Mouse (Mus musculus) CH12.LX (cell line): ENCODE data around the gene Fyb2. TPM values are rescaled to one million over a fixed set of nuclear protein-coding genes. Genes with fewer than 3 reads are reported as not detected.

Experiments used
- DNase-seq: peaks from one replicate; pipeline ENCODE4 v3.0.0-alpha.2; 2013; ENCODE audit errors: extremely low read depth
- H3K27ac ChIP-seq: 2 replicates; pipeline ENCODE4 v1.5.1; 2012; ENCODE audit warnings: low read depth, mild to moderate bottlenecking, control low read depth, moderate library complexity; ENCODE audit not compliant: insufficient read depth
- H3K27me3 ChIP-seq: replicated peaks from 2 replicates; pipeline ENCODE3; 2012; ENCODE audit warnings: inconsistent platforms
- H3K36me3 ChIP-seq, 2 experiments: replicated peaks in 1 of 2; 2 replicates each; pipeline versions ENCODE3 to v1.6.1; 2012; ENCODE audit warnings: inconsistent platforms in 1 of 2, low read length in 1 of 2, mild to moderate bottlenecking in 1 of 2, mixed read lengths in 1 of 2, moderate library complexity in 1 of 2; ENCODE audit not compliant: control insufficient read depth in 1 of 2, insufficient read depth in 1 of 2
- H3K4me1 ChIP-seq, 2 experiments: 2 replicates each; pipeline ENCODE4 v1.6.1; 2012; ENCODE audit warnings: inconsistent platforms in 1 of 2, moderate library complexity in 1 of 2; ENCODE audit not compliant: insufficient read depth in 2 of 2, control insufficient read depth in 1 of 2
- H3K4me2 ChIP-seq: 2 replicates; pipeline ENCODE4 v1.6.1; 2012; ENCODE audit warnings: low read depth, mild to moderate bottlenecking, control low read depth; ENCODE audit not compliant: poor library complexity, insufficient read depth, severe bottlenecking
- H3K4me3 ChIP-seq, 3 experiments: fragments of 150-350 bp in 1 of 3; sonication (generic) in 1 of 3; replicated peaks in 1 of 3; 2 replicates each; pipeline versions ENCODE3 to v1.5.1; 2011 to 2012; ENCODE audit warnings: low read depth in 2 of 3, low read length in 2 of 3, mild to moderate bottlenecking in 2 of 3, moderate library complexity in 2 of 3, control low read depth in 1 of 3, improper control_type of control experiment in 1 of 3, inconsistent platforms in 1 of 3, mixed read lengths in 1 of 3; ENCODE audit not compliant: poor library complexity in 1 of 3
- H3K79me2 ChIP-seq: replicated peaks from 2 replicates; pipeline ENCODE4 v1.6.1; 2012; ENCODE audit warnings: mild to moderate bottlenecking, moderate library complexity; ENCODE audit not compliant: control insufficient read depth, poor library complexity, insufficient read depth, severe bottlenecking; ENCODE audit errors: extremely low read depth
- H3K9ac ChIP-seq: 2 replicates; pipeline ENCODE4 v1.6.1; 2012; ENCODE audit warnings: low read depth, mild to moderate bottlenecking, control low read depth, moderate library complexity; ENCODE audit not compliant: insufficient read depth
- H3K9me3 ChIP-seq: replicated peaks from 2 replicates; pipeline ENCODE3; 2012; ENCODE audit warnings: low read length, inconsistent platforms, mixed read lengths
- CHD1 ChIP-seq: IDR thresholded peaks from 2 replicates; pipeline ENCODE4 v1.6.1; 2012; ENCODE audit warnings: low read depth, low read length, improper control_type of control experiment, inconsistent platforms
- CTCF ChIP-seq, 2 experiments: IDR thresholded peaks in 1 of 2; conservative IDR thresholded peaks in 1 of 2; 2 replicates each; pipeline ENCODE4 v1.5.1; 2011 to 2012; ENCODE audit warnings: low read depth in 2 of 2, low read length in 2 of 2, improper control_type of control experiment in 1 of 2, inconsistent platforms in 1 of 2, mild to moderate bottlenecking in 1 of 2, moderate library complexity in 1 of 2
- ELF1 ChIP-seq: IDR thresholded peaks from 2 replicates; pipeline ENCODE4 v1.6.1; 2014; ENCODE audit warnings: low read depth, mild to moderate bottlenecking, inconsistent platforms, low read length, improper control_type of control experiment
- ETS1 ChIP-seq: conservative IDR thresholded peaks from 2 replicates; pipeline ENCODE4 v1.6.1; 2012; ENCODE audit warnings: low read depth, mild to moderate bottlenecking, inconsistent platforms, low read length, improper control_type of control experiment, moderate library complexity
- GABPA ChIP-seq: IDR thresholded peaks from 2 replicates; pipeline ENCODE4 v1.6.1; 2012; ENCODE audit warnings: low read depth, low read length, improper control_type of control experiment, inconsistent platforms; ENCODE audit not compliant: insufficient replicate concordance
- KAT2A ChIP-seq: IDR thresholded peaks from 2 replicates; pipeline ENCODE4 v1.6.1; 2012; ENCODE audit warnings: low read length, improper control_type of control experiment, inconsistent platforms; ENCODE audit not compliant: insufficient replicate concordance
- MAX ChIP-seq: IDR thresholded peaks from 2 replicates; pipeline ENCODE4 v1.6.1; 2011; ENCODE audit warnings: low read length, improper control_type of control experiment
- RAD21 ChIP-seq: IDR thresholded peaks from 2 replicates; pipeline ENCODE4 v1.6.1; 2011; ENCODE audit warnings: low read depth, mild to moderate bottlenecking, low read length, improper control_type of control experiment, moderate library complexity
- RCOR1 ChIP-seq: conservative IDR thresholded peaks from 2 replicates; pipeline ENCODE4 v1.6.1; 2012; ENCODE audit warnings: low read depth, mild to moderate bottlenecking, inconsistent platforms, low read length, improper control_type of control experiment
- SMC3 ChIP-seq: IDR thresholded peaks from 2 replicates; pipeline ENCODE4 v1.6.1; 2011; ENCODE audit warnings: low read depth, low read length, improper control_type of control experiment
- TBP ChIP-seq: conservative IDR thresholded peaks from 2 replicates; pipeline ENCODE4 v1.6.1; 2011; ENCODE audit warnings: low read depth, low read length, improper control_type of control experiment
- USF2 ChIP-seq: conservative IDR thresholded peaks from 2 replicates; pipeline ENCODE4 v1.6.1; 2011; ENCODE audit warnings: low read depth, low read length, improper control_type of control experiment
- ZMIZ1 ChIP-seq: IDR thresholded peaks from 2 replicates; pipeline ENCODE4 v1.6.1; 2012; ENCODE audit warnings: low read depth, mild to moderate bottlenecking, inconsistent platforms, low read length, improper control_type of control experiment
- ZNF384 ChIP-seq: IDR thresholded peaks from 2 replicates; pipeline ENCODE4 v1.6.1; 2012; ENCODE audit warnings: low read depth, low read length, improper control_type of control experiment, inconsistent platforms
- dilution Hi-C: fragments of 300-500 bp; cut with MboI; formaldehyde crosslinking; loops from 2 replicates; pipeline ENCODE4 v1.14.3; 2020; ENCODE audit warnings: low sequenced_read_pairs; ENCODE audit not compliant: extremely low pct_unique_long_range_greater_than_20kb, extremely low pct_ligation_motif_present
- in situ Hi-C: fragments of 300-500 bp; cut with MboI; formaldehyde crosslinking; loops from 3 replicates; pipeline ENCODE4 v1.14.3; 2019; ENCODE audit warnings: low sequenced_read_pairs, low pct_ligation_motif_present, low pct_unique_long_range_greater_than_20kb, mixed read lengths
- polyA plus RNA-seq: library from polyadenylated mRNA; unstranded; fragments of >175 nt; gene quantifications from 2 replicates; pipeline ENCODE4 v1.2.1, GENCODE M21; 2012; ENCODE audit warnings: low read depth; ENCODE audit not compliant: insufficient read length
- total RNA-seq, 2 experiments: library from RNA; depleted of rRNA; stranded (reverse); fragments of 300-350 nt in 1 of 2; fragments of >200 nt in 1 of 2; gene quantifications; 2 replicates each; pipeline ENCODE4 v1.2.3; 2012 to 2014

Fyb2 gene
- total and polyA plus RNA-seq, 3 experiments: 0.28 TPM; not detected in 2

DNA sequence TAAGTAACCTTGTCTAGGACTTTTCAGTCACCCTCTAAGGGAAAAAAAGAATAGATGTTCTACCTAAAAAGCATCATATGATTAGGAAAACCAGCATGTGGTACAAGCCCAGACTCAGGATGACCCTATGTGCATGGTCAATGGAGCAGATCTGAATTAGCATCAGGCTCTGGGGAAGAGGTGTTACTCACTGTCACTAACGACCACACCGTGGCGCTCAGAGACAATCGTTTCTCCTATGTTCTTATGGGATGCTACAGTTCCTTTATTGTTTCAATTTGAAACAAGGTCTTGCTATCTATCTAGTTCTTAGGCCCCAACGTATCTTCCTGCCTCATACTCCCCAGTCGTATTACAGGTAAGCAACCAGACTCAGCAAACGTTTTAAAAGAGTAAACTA is 119.9 kb downstream of the Fyb2 start:
- Histone ChIP-seq H3K27ac (no peak overlapping the region), H3K4me3 (no peak overlapping the region), H3K4me2 (peak overlapping the region; percentile 21; the same call in 1 of the 2 replicates), H3K9me3 (no peaks in the 10 kb centered on the region), H3K79me2 (no peaks in the 10 kb centered on the region), H3K36me3 (no peaks in the 10 kb centered on the region), H3K27me3 (no peaks in the 10 kb centered on the region), H3K4me1 (peaks cover 0 to 18% of the 10 kb centered on the region in 2 experiments; a peak in 1 of 4 replicates), H3K9ac (no peak overlapping the region)
- in situ Hi-C loops: loop anchor here (10.0 kb wide), 1 partner anchor 92 kb away; no protein-coding TSS in a partner anchor
- dilution Hi-C loops: no loop called here
- no peak for TF ChIP-seq GABPA
- TF ChIP-seq USF2: no peak
- TF ChIP-seq ZNF384: no peak
- TF ChIP-seq CHD1: no peak
- TF ChIP-seq TBP: no peak
- no peak for TF ChIP-seq RCOR1
- TF ChIP-seq SMC3: peak; percentile 51
- 0 out of 2 replicates have a peak, but pooled peaks have one; percentile 10 for TF ChIP-seq ETS1
- no peak for TF ChIP-seq MAX
- TF ChIP-seq CTCF (conservative IDR thresholded peaks at IDR 0.05 in 1 of 2, IDR thresholded peaks at IDR 0.05 in 1 of 2; ENCODE audit: low read depth in 2 of 2, low read length in 2 of 2): peak in 1 of 2 experiments; percentile 74; a peak in 2 of 4 replicates
- TF ChIP-seq ELF1: no peak
- TF ChIP-seq RAD21: peak; percentile 76
- DNase-seq: peak; percentile 49

DNA sequence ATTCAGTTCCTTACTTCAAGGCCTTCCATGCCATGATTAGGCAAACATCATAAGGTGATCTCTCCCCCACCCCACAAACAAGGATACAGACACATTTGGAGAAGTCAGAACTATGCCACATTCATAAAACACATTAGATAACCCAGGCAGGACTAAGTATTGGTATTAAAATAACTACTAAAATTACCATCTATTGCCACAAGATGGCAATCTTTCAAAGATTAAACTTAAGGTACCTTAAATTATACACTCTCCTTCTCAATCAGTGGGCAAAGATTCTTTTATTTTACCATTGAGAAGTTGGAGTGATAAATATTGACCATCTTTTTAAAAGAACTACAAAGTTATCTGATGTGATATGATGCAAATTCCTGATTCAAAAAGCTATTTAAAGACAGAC is 121.0 kb downstream of the Fyb2 start:
- H3K36me3 ChIP-seq: no peaks in the 10 kb centered on the region
- in situ Hi-C loops: loop anchor here (10.0 kb wide), 1 partner anchor 91 kb away; no protein-coding TSS in a partner anchor
- H3K79me2 ChIP-seq: no peaks in the 10 kb centered on the region
- H3K4me1 ChIP-seq: peaks cover 0 to 18% of the 10 kb centered on the region in 2 experiments; a peak in 1 of 4 replicates
- H3K4me3 ChIP-seq: no peak overlapping the region
- H3K9me3 ChIP-seq: no peaks in the 10 kb centered on the region
- peak; percentile 14 for DNase-seq
- H3K9ac ChIP-seq: no peak overlapping the region
- peak; percentile 45 for TF ChIP-seq RAD21
- no peak for TF ChIP-seq ZMIZ1
- no peak for TF ChIP-seq GABPA
- no peak for TF ChIP-seq TBP
- no peak for TF ChIP-seq KAT2A
- peak in 1 of 2 experiments; percentile 49; a peak in 2 of 4 replicates for TF ChIP-seq CTCF (conservative IDR thresholded peaks at IDR 0.05 in 1 of 2, IDR thresholded peaks at IDR 0.05 in 1 of 2; ENCODE audit: low read depth in 2 of 2, low read length in 2 of 2)
- TF ChIP-seq, all 38 proteins: peak for 2
- H3K4me2 ChIP-seq: no peak overlapping the region
- dilution Hi-C loops: no loop called here
- H3K27ac ChIP-seq: no peak overlapping the region
- H3K27me3 ChIP-seq: no peaks in the 10 kb centered on the region
